Mouse (Mus musculus) frontal cortex, postnatal 25 days (tissue): ENCODE data around the gene Sec13.

Experiments used
- DNase-seq, 2 experiments: peaks; one replicate each; pipeline ENCODE4 v3.0.0; 2022; ENCODE audit warnings: low spot score in 2 of 2

Gene Sec13

GRCm38 (mm10) chr6:113712718-113713117, 27.8 kb downstream of the Sec13 start:
- no peak for DNase-seq

GRCm38 (mm10) chr6:113697222-113698205, 43.0 kb downstream of the Sec13 start:
- no peak for DNase-seq

- DNase-seq: peak; percentile 82 to 93
Measured at GRCm38 (mm10) chr6:113696582-113697221, 43.8 kb downstream of the Sec13 start, which contains the start of gene Tatdn2. Gene Tatdn2, plus strand, starts transcription at chr6:113697050.

GRCm38 (mm10) chr6:113695766-113696355, 44.7 kb downstream of the Sec13 start:
- DNase-seq: no peak

- no peak for DNase-seq
Measured at GRCm38 (mm10) chr6:113695203-113695602, 45.3 kb downstream of the Sec13 start.

- DNase-seq: no peak
Measured at GRCm38 (mm10) chr6:113693377-113693776, 47.2 kb downstream of the Sec13 start.

- no peak for DNase-seq
Measured at GRCm38 (mm10) chr6:113692661-113693133, 47.8 kb downstream of the Sec13 start.

GRCm38 (mm10) chr6:113691084-113691462, 49.5 kb downstream of the Sec13 start:
- no peak for DNase-seq

GRCm38 (mm10) chr6:113690400-113691083, 50.0 kb downstream of the Sec13 start:
- DNase-seq: no peak

GRCm38 (mm10) chr6:113690008-113690399, 50.5 kb downstream of the Sec13 start:
- no peak for DNase-seq

GRCm38 (mm10) chr6:113686551-113687125, 53.9 kb downstream of the Sec13 start:
- no peak for DNase-seq

GRCm38 (mm10) chr6:113683081-113683825, 57.3 kb downstream of the Sec13 start:
- DNase-seq: no peak

GRCm38 (mm10) chr6:113681271-113681670, 59.3 kb downstream of the Sec13 start:
- peak; percentile 70 to 73 for DNase-seq

GRCm38 (mm10) chr6:113679993-113680566, 60.5 kb downstream of the Sec13 start:
- DNase-seq: no peak

GRCm38 (mm10) chr6:113678246-113679012, 62.1 kb downstream of the Sec13 start:
- no peak for DNase-seq
